Mouse (Mus musculus) liver, postnatal 0 days (tissue): ENCODE results near the gene Defb19. TPM values are rescaled to one million over a fixed set of nuclear protein-coding genes. Genes with fewer than 3 reads are reported as not detected.
A peak's percentile ranks its signal among the peaks of the same experiment; 100 is the strongest.

Experiments
- ATAC-seq: fragments of 200-750 bp; cut with Nextera tagmentation; 2 replicates; pipeline ENCODE4 v1.8.0; 2017; ENCODE audit warnings: mild to moderate bottlenecking, moderate library complexity
- DNase-seq: peaks from one replicate; pipeline ENCODE4 v3.0.0-alpha.2; 2016
- H3K27ac ChIP-seq: fragments of 300-500 bp; sonication (generic); 2 replicates; pipeline ENCODE4 v1.5.1; 2014; ENCODE audit warnings: antibody characterized with exemption, moderate library complexity, mild to moderate bottlenecking, low read depth
- H3K27me3 ChIP-seq: fragments of 300-500 bp; sonication (generic); 2 replicates; pipeline ENCODE4 v1.6.1; 2014; ENCODE audit warnings: low read length, control low read depth, mixed read lengths; ENCODE audit not compliant: insufficient read depth
- H3K36me3 ChIP-seq: fragments of 300-500 bp; sonication (generic); replicated peaks from 2 replicates; pipeline ENCODE4 v1.6.1; 2014; ENCODE audit warnings: mild to moderate bottlenecking, control low read depth, low read length, moderate library complexity, mixed read lengths; ENCODE audit not compliant: insufficient read depth
- H3K4me1 ChIP-seq: fragments of 300-500 bp; sonication (generic); 2 replicates; pipeline ENCODE4 v1.6.1; 2014; ENCODE audit warnings: antibody characterized with exemption, mild to moderate bottlenecking, control low read depth; ENCODE audit not compliant: insufficient read depth
- H3K4me2 ChIP-seq: fragments of 300-500 bp; sonication (generic); 2 replicates; pipeline ENCODE4 v1.6.1; 2014; ENCODE audit warnings: low read depth, mild to moderate bottlenecking, low read length, moderate library complexity, mixed read lengths
- H3K4me3 ChIP-seq: fragments of 300-500 bp; sonication (generic); 2 replicates; pipeline ENCODE4 v1.5.1; 2014; ENCODE audit warnings: low read depth, low read length
- H3K9ac ChIP-seq: fragments of 300-500 bp; sonication (generic); replicated peaks from 2 replicates; pipeline ENCODE4 v1.6.1; 2014; ENCODE audit warnings: mild to moderate bottlenecking, moderate library complexity
- H3K9me3 ChIP-seq: fragments of 300-500 bp; sonication (generic); 2 replicates; pipeline ENCODE4 v1.6.1; 2016; ENCODE audit warnings: mild to moderate bottlenecking, control low read depth, low read length, mixed read lengths
- CTCF ChIP-seq: sonication (generic); IDR thresholded peaks from 2 replicates; pipeline ENCODE4 v1.5.1; 2016; ENCODE audit warnings: antibody characterized with exemption, low read depth
- EP300 ChIP-seq: IDR thresholded peaks from 2 replicates; pipeline ENCODE4 v1.6.1; 2016; ENCODE audit warnings: antibody characterized with exemption, low read depth, mild to moderate bottlenecking
- WGBS: fragments of 180-500 bp; shearing (Covaris S2); extraction: QIAGEN DNeasy Blood & Tissue Kit; methylation state at CpG from one replicate; pipeline ENCODE4 v1.1.7; 2014; ENCODE audit not compliant: insufficient replicate concordance; 5-methylcytosine and 5-hydroxymethylcytosine counted together
- polyA plus RNA-seq: library from polyadenylated mRNA; unstranded; fragments of >200 nt; fragmentation: Nextera tagmentation; extraction: Ambion mirVana; gene quantifications from 2 replicates; pipeline ENCODE4 v1.2.1, GENCODE M21; 2015

Defb19 gene
- polyA plus RNA-seq, 1 experiment from 2014 or later, result not detected

- Histone ChIP-seq H3K9me3 (no peaks in the 10 kb centered on the region), H3K9ac (no peak within 1 kb of the TSS), H3K4me1 (no peaks in the 10 kb centered on the region), H3K4me2 (no peak within 1 kb of the TSS), H3K27ac (no peak within 1 kb of the TSS), H3K27me3 (no peaks in the 10 kb centered on the region; the same call in 1 of the 2 replicates), H3K36me3 (no peaks in the 10 kb centered on the region), H3K4me3 (no peak within 1 kb of the TSS)
- ATAC-seq, result no peak
- peak; percentile 45 for DNase-seq
- WGBS, result 53% methylated on average over 11 of the region's 11 CpGs
- TF ChIP-seq CTCF (peak; percentile 54), EP300 (no peak)
These were observed 7.9 kb downstream of the Defb19 start, which contains the start of gene Defb21 for GRCm38 (mm10) chr2:152572114-152572794. TSS of gene Defb21 (plus strand) at chr2:152572744.

- Histone ChIP-seq H3K9ac (no peak overlapping the region), H3K36me3 (no peaks in the 10 kb centered on the region), H3K4me1 (no peaks in the 10 kb centered on the region), H3K27ac (no peak overlapping the region), H3K4me3 (no peak overlapping the region), H3K4me2 (no peak overlapping the region), H3K9me3 (no peaks in the 10 kb centered on the region), H3K27me3 (no peaks in the 10 kb centered on the region; the same call in 1 of the 2 replicates)
- TF ChIP-seq EP300 (no peak), CTCF (no peak)
- WGBS, result 46% methylated on average over 6 of the region's 6 CpGs
- ATAC-seq (no peak), DNase-seq (no peak)
These were observed 9.8 kb downstream of the Defb19 start for GRCm38 (mm10) chr2:152570313-152570712.

GRCm38 (mm10) chr2:152569881-152570280 lies 10.2 kb downstream of the Defb19 start:
- Histone ChIP-seq H3K4me2 (no peak overlapping the region), H3K4me1 (no peaks in the 10 kb centered on the region), H3K27ac (no peak overlapping the region), H3K36me3 (no peaks in the 10 kb centered on the region), H3K9ac (no peak overlapping the region), H3K9me3 (no peaks in the 10 kb centered on the region), H3K27me3 (no peaks in the 10 kb centered on the region; the same call in 1 of the 2 replicates), H3K4me3 (no peak overlapping the region)
- DNase-seq, result no peak
- WGBS, result 67% methylated on average over 4 of the region's 4 CpGs
- no peak for ATAC-seq
- TF ChIP-seq EP300, result no peak
- no peak for TF ChIP-seq CTCF

GRCm38 (mm10) chr2:152569038-152569437 lies 11.1 kb downstream of the Defb19 start, which contains the start of gene Gm17416:
TSS of gene Gm17416 (plus strand) at chr2:152569338.
- Histone ChIP-seq H3K9me3 (no peaks in the 10 kb centered on the region), H3K36me3 (no peaks in the 10 kb centered on the region), H3K4me1 (no peaks in the 10 kb centered on the region), H3K27ac (no peak within 1 kb of the TSS), H3K9ac (no peak within 1 kb of the TSS), H3K27me3 (no peaks in the 10 kb centered on the region; the same call in 1 of the 2 replicates), H3K4me2 (no peak within 1 kb of the TSS), H3K4me3 (no peak within 1 kb of the TSS)
- WGBS, result 82% methylated on average over 5 of the region's 5 CpGs
- no peak for TF ChIP-seq CTCF
- no peak for TF ChIP-seq EP300
- ATAC-seq, result no peak
- DNase-seq, result no peak

- no peaks in the 10 kb centered on the region for H3K4me1 ChIP-seq
- 66% methylated on average over 7 of the region's 7 CpGs for WGBS
- H3K27ac ChIP-seq, result no peak overlapping the region
- no peak overlapping the region for H3K4me2 ChIP-seq
- TF ChIP-seq EP300 (no peak), CTCF (no peak)
- DNase-seq (no peak), ATAC-seq (no peak)
- H3K9me3 ChIP-seq, result no peaks in the 10 kb centered on the region
- H3K9ac ChIP-seq, result no peak overlapping the region
- H3K4me3 ChIP-seq, result no peak overlapping the region
- H3K27me3 ChIP-seq, result no peaks in the 10 kb centered on the region; the same call in 1 of the 2 replicates
- H3K36me3 ChIP-seq, result no peaks in the 10 kb centered on the region
These were observed 23.5 kb downstream of the Defb19 start for GRCm38 (mm10) chr2:152556655-152557054.

- Histone ChIP-seq H3K9me3 (no peaks in the 10 kb centered on the region), H3K4me3 (no peak overlapping the region), H3K9ac (no peak overlapping the region), H3K27me3 (no peaks in the 10 kb centered on the region; the same call in 1 of the 2 replicates), H3K36me3 (no peaks in the 10 kb centered on the region), H3K4me1 (no peaks in the 10 kb centered on the region), H3K27ac (no peak overlapping the region), H3K4me2 (no peak overlapping the region)
- DNase-seq, result peak; percentile 55
- WGBS, result 13% methylated on average over 16 of the region's 16 CpGs
- no peak for TF ChIP-seq EP300
- TF ChIP-seq CTCF, result peak; percentile 69
- no peak for ATAC-seq
These were observed 26.2 kb downstream of the Defb19 start for GRCm38 (mm10) chr2:152553774-152554423.
